Mouse (Mus musculus): ENCODE measurements around the gene Pacrg.

The Pacrg gene

DNA sequence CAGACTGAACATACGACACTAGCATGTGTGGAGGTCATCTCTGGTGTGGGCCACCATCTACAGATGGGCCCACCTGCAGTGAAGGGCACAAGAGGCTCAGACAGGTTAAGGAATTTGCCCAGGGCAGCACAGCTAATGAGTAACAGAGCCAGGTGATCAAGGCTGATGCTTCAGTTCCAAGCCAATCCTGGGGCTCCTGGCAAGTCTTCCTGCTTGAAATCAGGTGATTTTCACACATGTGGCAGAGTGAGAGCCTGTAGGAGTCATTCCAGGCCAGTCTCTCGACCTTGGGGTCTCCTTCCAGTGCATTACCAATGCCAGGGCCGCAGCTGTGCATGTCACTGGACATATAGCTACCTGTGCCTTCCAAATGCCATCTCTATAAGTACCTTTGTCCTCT lies 438.6 kb downstream of the Pacrg start:
- no peak for DNase-seq

DNA sequence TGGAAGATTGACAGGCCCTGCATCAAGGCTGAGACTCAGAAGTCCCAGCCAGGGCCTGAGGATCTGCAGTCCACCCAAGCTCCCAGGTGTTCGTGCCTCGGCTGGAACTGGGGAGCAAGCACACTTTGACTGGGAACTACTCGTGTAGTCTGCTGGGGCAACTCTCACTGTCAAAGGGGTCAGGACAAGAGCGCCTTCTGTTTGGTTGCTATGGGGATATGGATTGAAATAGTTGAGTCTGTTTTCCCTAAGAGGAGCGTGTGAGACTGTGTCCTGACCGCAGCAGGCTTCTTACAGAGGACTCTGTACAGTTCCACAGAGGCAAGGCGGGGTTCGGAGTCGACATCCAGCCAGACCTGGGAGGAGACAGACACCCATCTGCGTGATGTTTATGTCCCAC lies 440.4 kb downstream of the Pacrg start:
- DNase-seq, result no peak

GRCm38 (mm10) chr17:10398871-10399270 lies 441.2 kb downstream of the Pacrg start:
- DNase-seq, result no peak

DNA sequence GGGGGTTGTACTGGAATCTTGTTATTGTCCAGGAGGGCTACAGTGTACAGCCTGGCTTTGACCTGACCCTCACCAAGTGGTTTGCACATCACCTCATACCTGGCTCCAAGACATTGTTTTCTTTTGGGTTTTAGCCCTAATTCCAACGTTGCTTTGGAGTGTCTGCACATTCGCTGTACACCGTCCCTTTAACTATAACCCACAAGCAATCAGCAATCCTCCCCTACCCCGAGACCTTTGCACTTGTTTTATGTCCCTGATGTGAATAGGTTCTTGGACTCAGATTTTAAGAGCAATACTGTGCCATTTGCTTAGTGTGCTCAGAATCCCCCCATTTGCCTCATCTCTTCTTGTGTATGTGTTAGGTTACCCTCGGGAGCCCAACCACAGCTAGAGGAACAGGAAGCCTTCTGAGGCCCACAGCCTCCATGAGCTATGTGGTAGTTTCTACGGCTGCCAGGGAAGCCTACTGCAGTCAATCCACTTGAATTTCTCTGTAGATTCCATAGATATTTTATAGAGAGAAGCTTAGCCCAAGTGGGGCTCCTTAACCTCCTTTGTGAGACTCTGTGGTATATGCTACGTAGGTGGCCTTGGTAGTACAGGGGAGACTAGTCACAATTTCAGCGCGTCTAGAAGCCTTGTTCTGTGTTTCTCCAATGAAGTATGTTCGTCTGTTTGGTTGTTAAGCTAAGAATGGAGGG lies 442.0 kb downstream of the Pacrg start:
- no peak for DNase-seq

GRCm38 (mm10) chr17:10397336-10397735 lies 442.8 kb downstream of the Pacrg start:
- DNase-seq, result no peak

DNA sequence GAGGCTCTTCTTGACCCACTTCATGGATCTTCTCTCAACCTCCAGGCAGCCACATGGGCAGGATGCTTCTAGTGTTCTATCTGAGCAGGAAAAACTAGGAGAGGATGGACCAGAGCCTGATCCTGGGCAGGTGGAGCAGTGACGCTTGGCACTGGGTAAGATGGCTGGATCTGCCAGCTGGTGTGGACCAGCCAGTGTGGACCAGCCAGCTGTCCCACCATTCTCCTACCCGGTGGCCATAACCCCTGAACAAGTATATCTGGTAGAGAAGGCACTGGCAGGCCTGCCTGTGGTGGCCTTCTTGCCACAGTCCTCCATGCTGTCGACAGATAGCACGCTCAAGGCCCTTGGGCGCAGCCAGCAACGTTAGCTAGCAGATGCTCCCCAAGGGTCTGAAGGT lies 443.2 kb downstream of the Pacrg start:
- no peak for DNase-seq

DNA sequence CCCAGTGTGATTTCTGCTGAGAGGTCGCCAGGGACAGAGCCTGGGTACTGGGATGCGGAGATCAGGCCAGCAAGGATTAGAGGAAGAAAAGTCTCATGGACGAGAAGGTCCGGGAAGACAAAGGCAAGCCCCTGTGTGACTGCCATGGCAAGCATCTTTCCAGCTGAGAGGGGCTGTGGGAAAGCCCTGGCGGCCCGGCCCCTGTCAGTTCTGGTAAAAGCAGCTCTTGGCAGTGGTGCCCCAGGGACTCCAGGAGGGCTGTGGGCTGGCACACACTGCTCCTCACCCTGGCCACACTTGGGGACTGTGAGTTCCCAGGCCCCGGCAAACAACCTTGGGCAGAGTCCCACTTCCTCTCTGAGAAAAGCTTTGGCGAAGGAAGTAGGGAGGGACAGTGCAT lies 445.3 kb downstream of the Pacrg start:
- peak; percentile 32 to 55 for DNase-seq

DNA sequence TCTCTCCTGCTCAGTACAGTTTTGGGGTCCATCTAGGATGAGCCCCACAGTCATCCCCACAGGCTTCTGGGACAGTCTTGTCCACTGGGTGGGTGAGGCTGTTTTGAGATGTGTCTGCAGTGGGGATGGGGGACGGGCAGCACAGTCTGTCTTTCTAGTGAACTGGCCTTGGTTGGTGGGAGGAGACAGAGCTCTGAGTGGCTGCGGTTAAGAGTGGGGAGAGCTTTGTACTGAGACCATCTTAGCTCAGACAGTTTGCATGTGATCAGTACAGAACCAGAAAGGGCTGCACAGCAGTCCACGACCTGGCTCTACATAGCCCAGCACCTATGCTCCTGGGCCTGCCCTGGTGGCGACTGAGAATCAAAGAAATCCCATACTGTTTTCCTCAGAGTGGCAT lies 446.3 kb downstream of the Pacrg start:
- DNase-seq, result no peak

- no peak for DNase-seq
Measured at GRCm38 (mm10) chr17:10392342-10393034, 447.6 kb downstream of the Pacrg start.

DNA sequence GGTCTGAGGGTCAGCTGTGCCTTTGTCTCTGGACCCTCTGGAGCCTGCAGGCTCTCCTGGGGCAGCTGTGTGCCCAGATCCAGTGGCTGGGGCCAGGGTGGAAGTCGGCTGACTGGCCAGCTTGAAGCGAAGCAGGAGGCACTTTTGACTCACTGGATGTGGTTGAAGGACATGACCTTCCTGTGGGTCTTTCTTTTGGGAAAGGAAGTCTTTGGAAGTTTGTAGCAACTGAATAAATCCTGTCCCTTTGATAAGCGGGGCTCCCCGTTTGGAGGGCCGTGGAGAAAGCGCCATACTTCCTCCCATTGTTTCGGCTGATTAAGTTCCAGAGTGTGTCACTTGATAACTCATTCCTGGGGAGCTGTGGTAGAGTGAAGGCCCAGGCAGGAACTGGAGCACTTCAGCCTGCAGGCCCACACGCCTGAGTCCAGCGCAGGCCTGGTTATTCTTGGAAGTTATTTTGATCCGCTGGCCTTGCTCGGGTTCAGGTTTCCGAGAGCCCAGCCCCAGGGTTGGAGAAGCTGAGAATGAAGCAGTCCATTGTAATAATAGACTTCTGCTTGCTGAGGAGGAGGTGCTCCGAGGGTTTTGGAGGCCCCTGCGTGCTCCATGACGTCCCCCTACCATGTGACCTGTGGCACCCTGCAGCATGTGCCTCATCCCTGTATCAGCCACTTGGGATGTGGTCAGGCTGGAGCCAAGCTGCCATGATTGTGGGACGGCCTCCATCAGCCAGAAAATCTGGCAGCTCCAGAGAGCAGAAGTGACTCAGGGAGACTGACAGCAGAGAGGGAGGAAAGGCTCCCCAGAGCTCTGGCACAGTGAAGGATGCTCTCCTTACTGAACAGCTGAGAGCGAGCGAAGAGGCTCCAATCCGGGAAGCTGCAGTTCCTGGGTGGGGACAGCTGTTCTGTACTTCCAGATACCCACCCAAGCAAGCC lies 449.6 kb downstream of the Pacrg start:
- DNase-seq, result peak; percentile 53 to 65

- no peak for DNase-seq
Measured at GRCm38 (mm10) chr17:10389740-10390139, 450.4 kb downstream of the Pacrg start.

- no peak for DNase-seq
Measured at GRCm38 (mm10) chr17:10386548-10386947, 453.6 kb downstream of the Pacrg start.

DNA sequence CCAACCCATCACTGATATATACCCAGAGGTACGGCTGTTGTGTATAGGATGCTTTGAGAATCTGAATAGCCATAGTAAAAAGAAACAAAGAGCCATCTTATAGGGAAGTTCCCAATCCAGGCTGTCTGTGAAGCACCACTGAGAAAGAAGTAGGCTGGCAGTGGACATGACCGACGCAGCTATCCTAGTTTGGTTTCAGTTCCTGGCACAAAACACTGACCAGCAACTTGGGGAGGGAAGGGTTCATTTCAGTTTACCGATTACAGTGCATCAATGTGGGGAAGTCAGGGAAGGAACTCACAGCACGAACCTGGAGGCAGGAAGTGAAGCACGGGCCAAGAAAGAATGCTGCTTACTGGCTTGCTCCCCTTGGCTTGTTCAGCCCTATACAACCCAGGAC lies 456.7 kb downstream of the Pacrg start:
- no peak for DNase-seq

GRCm38 (mm10) chr17:10378467-10379175 lies 461.5 kb downstream of the Pacrg start:
- no peak for DNase-seq

DNA sequence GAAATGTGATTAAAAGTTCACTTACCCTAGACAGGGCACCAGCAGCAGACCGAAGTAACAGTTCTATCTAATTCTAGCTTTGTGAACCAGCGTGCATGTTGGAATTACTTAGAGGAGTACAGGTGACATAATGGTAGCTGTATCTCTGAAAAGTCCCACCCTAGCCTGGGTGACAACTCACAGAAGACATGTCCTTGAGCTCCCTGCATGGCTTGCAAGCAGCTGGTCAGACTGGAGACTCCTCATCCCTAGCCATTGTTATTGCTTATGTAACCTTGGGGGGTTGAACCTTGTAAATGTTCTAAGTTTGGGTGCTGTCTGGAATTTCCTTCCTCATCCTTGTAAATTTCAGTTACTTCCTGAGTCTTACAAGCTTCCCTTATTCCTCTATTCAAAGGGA lies 462.5 kb downstream of the Pacrg start:
- no peak for DNase-seq

GRCm38 (mm10) chr17:10374316-10374715 lies 465.8 kb downstream of the Pacrg start:
- no peak for DNase-seq

DNA sequence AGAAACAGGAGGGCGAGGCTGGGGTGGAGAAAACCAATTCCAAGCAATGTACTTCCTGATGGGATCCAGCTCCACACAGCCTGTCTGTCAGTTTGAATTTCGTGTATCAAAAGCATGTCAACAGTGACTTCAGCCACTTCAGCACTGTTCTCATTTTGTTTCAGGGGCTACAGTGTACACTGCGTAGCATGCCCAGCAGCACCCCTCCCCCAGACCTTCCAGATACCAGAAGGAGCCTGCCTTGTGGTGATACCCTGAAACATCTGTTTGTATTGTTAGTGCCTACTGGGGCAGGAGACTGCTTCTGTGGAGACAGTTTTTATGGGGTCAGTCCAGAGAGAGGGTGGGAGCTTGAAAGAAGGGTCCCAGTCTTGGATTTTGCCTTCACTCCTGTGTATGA lies 466.4 kb downstream of the Pacrg start:
- no peak for DNase-seq

- no peak for DNase-seq
Measured at GRCm38 (mm10) chr17:10372001-10372785, 467.9 kb downstream of the Pacrg start.

- DNase-seq, result no peak
Measured at GRCm38 (mm10) chr17:10371472-10371871, 468.6 kb downstream of the Pacrg start.

GRCm38 (mm10) chr17:10370660-10371130 lies 469.4 kb downstream of the Pacrg start:
- no peak for DNase-seq

- no peak for DNase-seq
Measured at GRCm38 (mm10) chr17:10369961-10370659, 470.0 kb downstream of the Pacrg start.

Measured in cerebellum, postnatal 25 days (tissue).